Mouse (Mus musculus): Measurements from ENCODE around the gene Tmem56.

DNA sequence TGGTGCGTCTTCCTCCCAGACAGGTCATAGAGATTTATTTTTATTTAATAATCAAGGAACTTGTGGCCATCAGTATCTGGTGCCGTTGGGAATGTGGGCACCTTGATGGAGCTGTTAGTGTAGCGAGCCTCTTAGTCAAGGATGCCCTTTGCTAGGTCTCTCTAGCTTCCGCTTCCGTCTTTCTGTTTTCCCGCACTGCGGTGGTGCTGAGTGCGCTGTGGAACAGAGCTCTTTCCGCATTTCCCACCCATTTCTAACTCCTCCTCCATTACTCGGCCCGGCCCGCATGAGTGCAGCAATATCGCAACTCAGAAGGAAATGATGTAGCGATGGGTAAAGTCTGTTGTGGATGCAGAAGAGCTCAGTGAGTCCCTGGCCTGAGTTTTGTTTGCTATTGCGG is 40.5 kb upstream of the Tmem56 start:
- TF ChIP-seq CTCF (IDR thresholded peaks at IDR 0.05): no peak
- no peak for TF ChIP-seq POLR2A (IDR thresholded peaks at IDR 0.05; ENCODE audit: insufficient read depth, low read depth, low read length)
